Mouse (Mus musculus) MEL (cell line): Measurements from ENCODE around the gene Fam166a. TPM values are rescaled to one million over a fixed set of nuclear protein-coding genes. Genes with fewer than 3 reads are reported as not detected.

Source experiments
- DNase-seq: peaks from one replicate; pipeline ENCODE4 v3.0.0; 2011; ENCODE audit warnings: low read depth, low spot score
- H3K27ac ChIP-seq: 2 replicates; pipeline ENCODE4 v1.5.1; 2012; ENCODE audit warnings: low read depth, mild to moderate bottlenecking, control low read depth, low read length, moderate library complexity; ENCODE audit not compliant: control insufficient read depth
- H3K27me3 ChIP-seq, 2 experiments: fragments of 150-350 bp in 1 of 2; sonication (generic) in 1 of 2; 2 replicates each; pipeline ENCODE4 v1.6.1; 2012; ENCODE audit warnings: low read length in 2 of 2, mild to moderate bottlenecking in 2 of 2, improper control_type of control experiment in 1 of 2, moderate library complexity in 1 of 2; ENCODE audit not compliant: insufficient read depth in 2 of 2, control insufficient read depth in 1 of 2
- H3K36me3 ChIP-seq, 2 experiments: 2 replicates each; pipeline ENCODE4 v1.6.1; 2012 to 2014; ENCODE audit warnings: low read length in 2 of 2, improper control_type of control experiment in 1 of 2, inconsistent platforms in 1 of 2, mild to moderate bottlenecking in 1 of 2; ENCODE audit not compliant: insufficient read depth in 2 of 2, control insufficient read depth in 1 of 2
- H3K4me1 ChIP-seq, 2 experiments: fragments of 150-350 bp in 1 of 2; sonication (generic) in 1 of 2; 2 replicates each; pipeline ENCODE4 v1.6.1; 2012; ENCODE audit warnings: low read length in 2 of 2, improper control_type of control experiment in 1 of 2, mild to moderate bottlenecking in 1 of 2; ENCODE audit not compliant: insufficient read depth in 2 of 2, control insufficient read depth in 1 of 2
- H3K4me3 ChIP-seq, 2 experiments: fragments of 150-350 bp in 1 of 2; sonication (generic) in 1 of 2; 2 replicates each; pipeline ENCODE4 v1.5.1; 2012; ENCODE audit warnings: low read depth in 2 of 2, low read length in 2 of 2, mild to moderate bottlenecking in 2 of 2, moderate library complexity in 2 of 2, control low read depth in 1 of 2, improper control_type of control experiment in 1 of 2; ENCODE audit not compliant: control insufficient read depth in 1 of 2, insufficient read depth in 1 of 2
- H3K79me2 ChIP-seq: 2 replicates; pipeline ENCODE4 v1.6.1; 2012; ENCODE audit warnings: mild to moderate bottlenecking, low read length, moderate library complexity; ENCODE audit not compliant: control insufficient read depth, poor library complexity, insufficient read depth
- H3K9ac ChIP-seq: 2 replicates; pipeline ENCODE4 v1.6.1; 2012; ENCODE audit warnings: low read depth, mild to moderate bottlenecking, control low read depth, low read length, moderate library complexity; ENCODE audit not compliant: control insufficient read depth, poor library complexity, severe bottlenecking
- H3K9me3 ChIP-seq: fragments of 150-350 bp; sonication (generic); replicated peaks from 2 replicates; pipeline ENCODE4 v1.6.1; 2012; ENCODE audit warnings: mild to moderate bottlenecking, low read length, improper control_type of control experiment, moderate library complexity; ENCODE audit not compliant: insufficient read depth
- CHD1 ChIP-seq: IDR thresholded peaks from 2 replicates; pipeline ENCODE4 v1.6.1; 2012; ENCODE audit warnings: low read depth, mild to moderate bottlenecking, inconsistent platforms, low read length, improper control_type of control experiment
- CHD2 ChIP-seq: IDR thresholded peaks from 2 replicates; pipeline ENCODE4 v1.6.1; 2011; ENCODE audit warnings: low read length, improper control_type of control experiment
- CTCF ChIP-seq, 3 experiments: IDR thresholded peaks in 2 of 3; conservative IDR thresholded peaks in 1 of 3; 2 replicates each; pipeline ENCODE4 v1.5.1; 2011 to 2012; ENCODE audit warnings: low read length in 3 of 3, low read depth in 2 of 3, mild to moderate bottlenecking in 2 of 3, improper control_type of control experiment in 1 of 3, inconsistent platforms in 1 of 3, mixed read lengths in 1 of 3, moderate library complexity in 1 of 3; ENCODE audit not compliant: control insufficient read depth in 1 of 3, insufficient read depth in 1 of 3, poor library complexity in 1 of 3, severe bottlenecking in 1 of 3
- E2F4 ChIP-seq: IDR thresholded peaks from 2 replicates; pipeline ENCODE4 v1.6.1; 2011; ENCODE audit warnings: low read depth, low read length, improper control_type of control experiment, borderline replicate concordance
- ELF1 ChIP-seq: IDR thresholded peaks from 2 replicates; pipeline ENCODE4 v1.6.1; 2014; ENCODE audit warnings: low read depth, mild to moderate bottlenecking, inconsistent platforms, low read length, improper control_type of control experiment, moderate library complexity
- GABPA ChIP-seq: IDR thresholded peaks from 2 replicates; pipeline ENCODE4 v1.6.1; 2012; ENCODE audit warnings: low read depth, mild to moderate bottlenecking, inconsistent platforms, low read length, improper control_type of control experiment, moderate library complexity
- HCFC1 ChIP-seq: IDR thresholded peaks from 2 replicates; pipeline ENCODE4 v1.6.1; 2012; ENCODE audit warnings: low read depth, mild to moderate bottlenecking, inconsistent platforms, low read length, improper control_type of control experiment, moderate library complexity
- JUND ChIP-seq: IDR thresholded peaks from 2 replicates; pipeline ENCODE4 v1.6.1; 2011; ENCODE audit warnings: low read depth, mild to moderate bottlenecking, improper control_type of control experiment, low read length
- MAFK ChIP-seq: IDR thresholded peaks from 2 replicates; pipeline ENCODE4 v1.6.1; 2011; ENCODE audit warnings: low read depth, mild to moderate bottlenecking, low read length, improper control_type of control experiment, borderline replicate concordance
- MAZ ChIP-seq: IDR thresholded peaks from 2 replicates; pipeline ENCODE4 v1.6.1; 2012; ENCODE audit warnings: low read depth, mild to moderate bottlenecking, inconsistent platforms, low read length, improper control_type of control experiment
- MEF2A ChIP-seq: IDR thresholded peaks from 2 replicates; pipeline ENCODE4 v1.6.1; 2014; ENCODE audit warnings: low read depth, mild to moderate bottlenecking, inconsistent platforms, low read length, improper control_type of control experiment; ENCODE audit not compliant: poor library complexity, insufficient replicate concordance, severe bottlenecking; ENCODE audit errors: extremely low read depth
- MXI1 ChIP-seq: IDR thresholded peaks from 2 replicates; pipeline ENCODE4 v1.6.1; 2011; ENCODE audit warnings: mild to moderate bottlenecking, low read depth, low read length, improper control_type of control experiment
- MYB ChIP-seq: IDR thresholded peaks from 2 replicates; pipeline ENCODE4 v1.6.1; 2011; ENCODE audit warnings: mild to moderate bottlenecking, low read depth, low read length, improper control_type of control experiment
- MYC ChIP-seq: IDR thresholded peaks from 2 replicates; pipeline ENCODE4 v1.6.1; 2011; ENCODE audit warnings: low read depth, mild to moderate bottlenecking, low read length, improper control_type of control experiment, moderate library complexity
- NELFE ChIP-seq: IDR thresholded peaks from 2 replicates; pipeline ENCODE4 v1.6.1; 2011; ENCODE audit warnings: low read depth, low read length, improper control_type of control experiment
- NRF1 ChIP-seq: IDR thresholded peaks from 2 replicates; pipeline ENCODE4 v1.6.1; 2014; ENCODE audit warnings: low read depth, mild to moderate bottlenecking, inconsistent platforms, low read length, improper control_type of control experiment, moderate library complexity; ENCODE audit not compliant: poor library complexity, insufficient read depth, severe bottlenecking
- POLR2A ChIP-seq, 2 experiments: IDR thresholded peaks; 2 replicates each; pipeline ENCODE4 v1.6.1; 2011 to 2012; ENCODE audit warnings: low read length in 2 of 2, mild to moderate bottlenecking in 2 of 2, control low read depth in 1 of 2, improper control_type of control experiment in 1 of 2, low read depth in 1 of 2, moderate library complexity in 1 of 2; ENCODE audit not compliant: control insufficient read depth in 1 of 2, insufficient read depth in 1 of 2, poor library complexity in 1 of 2
- POLR2AphosphoS2 ChIP-seq: IDR thresholded peaks from 2 replicates; pipeline ENCODE4 v1.6.1; 2011; ENCODE audit warnings: low read length, improper control_type of control experiment
- POLR2AphosphoS5 ChIP-seq: IDR thresholded peaks from 2 replicates; pipeline ENCODE4 v1.6.1; 2012; ENCODE audit warnings: low read depth, borderline replicate concordance, mild to moderate bottlenecking, inconsistent platforms, low read length, moderate library complexity, mixed read lengths
- RCOR1 ChIP-seq: IDR thresholded peaks from 2 replicates; pipeline ENCODE4 v1.6.1; 2012; ENCODE audit warnings: low read depth, mild to moderate bottlenecking, inconsistent platforms, low read length, improper control_type of control experiment
- SIN3A ChIP-seq: IDR thresholded peaks from 2 replicates; pipeline ENCODE4 v1.6.1; 2012; ENCODE audit warnings: low read length, improper control_type of control experiment, inconsistent platforms
- SMC3 ChIP-seq: IDR thresholded peaks from 2 replicates; pipeline ENCODE4 v1.6.1; 2011; ENCODE audit warnings: low read depth, low read length, improper control_type of control experiment
- TAL1 ChIP-seq: IDR thresholded peaks from 2 replicates; pipeline ENCODE4 v1.6.1; 2012; ENCODE audit warnings: mild to moderate bottlenecking, inconsistent platforms, low read length, moderate library complexity, mixed read lengths
- TBP ChIP-seq: IDR thresholded peaks from 2 replicates; pipeline ENCODE4 v1.8.0; 2011; ENCODE audit warnings: low read depth, low read length, improper control_type of control experiment
- TCF12 ChIP-seq: IDR thresholded peaks from 2 replicates; pipeline ENCODE4 v1.6.1; 2014; ENCODE audit warnings: low read depth, mild to moderate bottlenecking, inconsistent platforms, low read length, improper control_type of control experiment, moderate library complexity
- USF2 ChIP-seq, 2 experiments: IDR thresholded peaks; 2 replicates each; pipeline ENCODE4 v1.6.1; 2011 to 2012; ENCODE audit warnings: improper control_type of control experiment in 2 of 2, low read length in 2 of 2, borderline replicate concordance in 1 of 2, inconsistent platforms in 1 of 2, low read depth in 1 of 2, mild to moderate bottlenecking in 1 of 2; ENCODE audit not compliant: insufficient read depth in 1 of 2
- ZKSCAN1 ChIP-seq: IDR thresholded peaks from 2 replicates; pipeline ENCODE4 v1.6.1; 2012; ENCODE audit warnings: low read depth, mild to moderate bottlenecking, inconsistent platforms, low read length, improper control_type of control experiment, moderate library complexity
- ZMIZ1 ChIP-seq: IDR thresholded peaks from 2 replicates; pipeline ENCODE4 v1.6.1; 2012; ENCODE audit warnings: low read depth, mild to moderate bottlenecking, inconsistent platforms, low read length, improper control_type of control experiment, moderate library complexity
- ZNF384 ChIP-seq: IDR thresholded peaks from 2 replicates; pipeline ENCODE4 v1.6.1; 2012; ENCODE audit warnings: low read depth, mild to moderate bottlenecking, inconsistent platforms, low read length, improper control_type of control experiment
- polyA plus RNA-seq, 2 experiments: library from polyadenylated mRNA; stranded (reverse) in 1 of 2; unstranded in 1 of 2; fragments of >175 nt in 1 of 2; fragments of >200 nt in 1 of 2; gene quantifications; 2 replicates each; pipeline versions ENCODE4 v1.2.1 to v1.2.4; 2012; ENCODE audit warnings: low replicate concordance in 2 of 2, low read depth in 1 of 2; ENCODE audit not compliant: insufficient read length in 2 of 2, insufficient read depth in 1 of 2, missing spikeins in 1 of 2
- total RNA-seq: library from RNA; depleted of rRNA; stranded (reverse); fragments of 300-350 nt; gene quantifications from 2 replicates; pipeline ENCODE4 v1.2.3, GENCODE M21; 2012

Gene Fam166a
- total and polyA plus RNA-seq, 3 experiments = 1.1 to 15.6 TPM; not detected in 1

DNA sequence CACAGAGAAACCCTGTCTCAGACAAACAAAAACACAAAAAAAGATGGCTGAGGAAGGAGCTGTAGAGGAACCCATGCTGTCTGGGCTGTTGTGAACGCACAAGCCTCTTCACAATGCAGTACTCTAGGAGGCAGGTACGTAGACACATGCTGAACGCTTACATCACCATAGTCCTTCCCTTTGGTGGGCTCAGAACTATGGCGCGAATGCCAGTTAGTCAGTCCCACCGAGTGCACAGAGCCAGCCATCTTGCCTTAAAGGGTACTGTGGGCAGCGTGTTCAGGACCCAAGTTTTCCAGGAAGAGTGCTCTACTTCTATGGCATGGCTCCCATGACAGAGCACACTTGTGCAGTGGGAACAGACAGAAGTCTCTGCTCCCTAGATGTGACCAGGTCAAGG, 34.0 kb upstream of the Fam166a start:
- TF ChIP-seq POLR2AphosphoS2 = no peak
- TF ChIP-seq CHD1 = no peak
- TF ChIP-seq GABPA = no peak
- TF ChIP-seq MAFK = no peak
- TF ChIP-seq CTCF (IDR thresholded peaks at IDR 0.05 in 2 of 3, conservative IDR thresholded peaks at IDR 0.05 in 1 of 3; ENCODE audit: control insufficient read depth in 1 of 3, insufficient read depth in 1 of 3, low read depth in 2 of 3, low read length in 3 of 3, poor library complexity in 1 of 3, severe bottlenecking in 1 of 3) = no peak
- TF ChIP-seq SMC3 = no peak
- no peak for TF ChIP-seq HCFC1
- no peak for TF ChIP-seq POLR2AphosphoS5
- no peak for TF ChIP-seq CHD2
- no peak for TF ChIP-seq ZNF384
- TF ChIP-seq MXI1 = no peak
- TF ChIP-seq MYB = no peak
- no peak for TF ChIP-seq SIN3A
- TF ChIP-seq ZKSCAN1 = no peak
- no peak for TF ChIP-seq ELF1
- TF ChIP-seq TAL1 = no peak
- TF ChIP-seq RCOR1 = no peak
- TF ChIP-seq ZMIZ1 = no peak
- no peak for TF ChIP-seq TCF12
- Histone ChIP-seq H3K9ac (no peak overlapping the region), H3K36me3 (peaks cover 0 to 5% of the 10 kb centered on the region in 2 experiments; a peak in 2 of 4 replicates), H3K27me3 (no peaks in the 10 kb centered on the region), H3K27ac (no peak overlapping the region), H3K4me1 (peaks cover 1 to 11% of the 10 kb centered on the region in 2 experiments; a peak in 3 of 4 replicates), H3K4me3 (no peak overlapping the region), H3K79me2 (peaks cover 8% of the 10 kb centered on the region), H3K9me3 (no peaks in the 10 kb centered on the region)
- no peak for DNase-seq

DNA sequence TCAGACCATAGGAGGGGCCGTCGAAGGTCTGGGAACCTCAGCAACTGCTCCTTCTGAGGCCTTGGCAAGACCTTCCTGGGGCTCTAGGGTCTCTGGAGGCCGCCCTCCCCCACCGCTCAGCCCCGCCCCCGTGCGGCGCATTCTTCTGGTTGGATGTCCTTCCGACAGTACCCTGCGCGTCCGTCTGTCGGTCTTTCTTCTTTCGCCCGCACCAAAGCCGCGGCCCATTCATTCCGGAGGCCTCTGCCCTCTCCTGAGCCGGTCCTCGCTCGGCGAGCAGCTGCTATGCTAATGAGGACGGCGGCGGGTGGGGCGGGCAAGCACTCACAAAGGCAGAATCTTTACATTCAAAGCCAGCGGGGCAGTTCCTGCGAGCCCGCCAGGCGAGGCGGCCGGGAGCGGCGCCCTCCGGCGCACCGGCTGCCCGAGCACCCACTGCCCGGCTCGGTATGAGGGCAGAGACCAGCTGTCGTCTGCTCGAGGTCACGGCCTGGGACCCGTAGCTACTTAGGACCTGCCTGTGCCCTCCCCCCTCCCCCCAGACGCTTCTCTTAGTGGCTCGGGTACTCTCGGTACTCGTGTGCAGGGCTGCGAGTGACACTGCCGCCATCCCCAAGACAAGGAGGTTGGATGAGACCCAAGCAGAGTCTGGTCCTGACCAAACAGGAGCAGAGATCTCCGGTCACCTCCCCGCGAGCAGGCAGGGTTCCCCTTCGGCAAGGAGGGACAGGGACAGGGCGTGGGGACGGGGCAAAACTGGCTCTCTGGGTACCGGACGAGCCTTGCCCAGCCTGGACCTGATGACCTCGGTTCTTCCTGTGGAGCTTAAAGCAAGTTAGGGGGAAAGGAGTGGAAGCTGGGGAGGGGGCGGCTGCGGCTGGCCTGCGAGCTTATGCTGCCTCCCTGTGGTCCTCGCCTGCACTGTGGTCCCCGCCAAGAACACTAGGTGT, 32.6 kb upstream of the Fam166a start:
- peaks cover 0 to 5% of the 10 kb centered on the region in 2 experiments; a peak in 2 of 4 replicates for H3K36me3 ChIP-seq
- no peak overlapping the region for H3K27ac ChIP-seq
- H3K79me2 ChIP-seq = peaks cover 8% of the 10 kb centered on the region
- H3K27me3 ChIP-seq = no peaks in the 10 kb centered on the region
- H3K9me3 ChIP-seq = no peaks in the 10 kb centered on the region
- H3K4me1 ChIP-seq = peaks cover 1 to 6% of the 10 kb centered on the region in 2 experiments; a peak in 2 of 4 replicates
- H3K4me3 ChIP-seq = peak overlapping the region; percentile 73 to 95
- DNase-seq = peak; percentile 67
- peak overlapping the region; percentile 84 for H3K9ac ChIP-seq
- TF ChIP-seq TAL1 (no peak), MAZ (no peak), SIN3A (no peak), MAFK (no peak), E2F4 (no peak), GABPA (no peak), CHD1 (no peak), ZNF384 (no peak), MYC (no peak), JUND (no peak), NRF1 (no peak), MYB (no peak), MEF2A (no peak), RCOR1 (no peak), USF2 (IDR thresholded peaks at IDR 0.05; ENCODE audit: borderline replicate concordance in 1 of 2, insufficient read depth in 1 of 2, low read depth in 1 of 2, low read length in 2 of 2) (no peak), POLR2AphosphoS2 (no peak), ZMIZ1 (no peak), NELFE (no peak), POLR2A (IDR thresholded peaks at IDR 0.05; ENCODE audit: control insufficient read depth in 1 of 2, insufficient read depth in 1 of 2, low read depth in 1 of 2, low read length in 2 of 2, poor library complexity in 1 of 2) (peak in 1 of 2 experiments; percentile 38; a peak in 2 of 4 replicates), TBP (no peak)
